Mouse (Mus musculus) neural tube, embryonic 13.5 days (tissue): Measurements from ENCODE around the gene Teddm1b. TPM values are rescaled to one million over a fixed set of nuclear protein-coding genes. Genes with fewer than 3 reads are reported as not detected.

Source experiments
- ATAC-seq: fragments of 200-750 bp; cut with Nextera tagmentation; 2 replicates; pipeline ENCODE4 v1.8.0; 2017; ENCODE audit warnings: low read depth, mild to moderate bottlenecking, moderate TSS enrichment, moderate library complexity
- H3K27ac ChIP-seq: fragments of 300-500 bp; sonication (generic); replicated peaks from 2 replicates; pipeline ENCODE4 v1.5.1; 2015; ENCODE audit warnings: moderate library complexity, mild to moderate bottlenecking, inconsistent platforms
- H3K27me3 ChIP-seq: fragments of 300-500 bp; sonication (generic); 2 replicates; pipeline ENCODE4 v1.6.1; 2015; ENCODE audit warnings: mild to moderate bottlenecking, inconsistent platforms
- H3K36me3 ChIP-seq: fragments of 300-500 bp; sonication (generic); 2 replicates; pipeline ENCODE4 v1.6.1; 2015; ENCODE audit warnings: mild to moderate bottlenecking, inconsistent platforms
- H3K4me1 ChIP-seq: fragments of 300-500 bp; sonication (generic); replicated peaks from 2 replicates; pipeline ENCODE4 v1.6.1; 2015; ENCODE audit warnings: inconsistent platforms
- H3K4me2 ChIP-seq: fragments of 300-500 bp; sonication (generic); 2 replicates; pipeline ENCODE4 v1.6.1; 2015; ENCODE audit warnings: inconsistent platforms, mild to moderate bottlenecking, moderate library complexity
- H3K4me3 ChIP-seq: fragments of 300-500 bp; sonication (generic); 2 replicates; pipeline ENCODE4 v1.5.1; 2015; ENCODE audit warnings: mild to moderate bottlenecking, inconsistent platforms
- H3K9ac ChIP-seq: fragments of 300-500 bp; sonication (generic); 2 replicates; pipeline ENCODE4 v1.6.1; 2015; ENCODE audit warnings: moderate library complexity, mild to moderate bottlenecking, inconsistent platforms
- H3K9me3 ChIP-seq: fragments of 300-500 bp; sonication (generic); 2 replicates; pipeline ENCODE4 v1.6.1; 2016; ENCODE audit warnings: inconsistent platforms
- WGBS: fragments of 180-500 bp; shearing (Covaris S2); methylation state at CpG from one replicate; pipeline ENCODE4 v1.1.7; 2015; 5-methylcytosine and 5-hydroxymethylcytosine counted together
- polyA plus RNA-seq: library from polyadenylated mRNA; unstranded; fragments of >200 nt; fragmentation: Nextera tagmentation; extraction: Ambion mirVana; gene quantifications from 2 replicates; pipeline ENCODE4 v1.2.1, GENCODE M21; 2015

Teddm1b gene
- polyA plus RNA-seq, 1 experiment from 2014 or later = 0.29 TPM

- Histone ChIP-seq H3K4me2 (no peak within 1 kb of the TSS), H3K27ac (no peak within 1 kb of the TSS), H3K36me3 (no peaks in the 10 kb centered on the region), H3K4me1 (no peaks in the 10 kb centered on the region), H3K9me3 (no peaks in the 10 kb centered on the region), H3K4me3 (no peak within 1 kb of the TSS), H3K9ac (no peak within 1 kb of the TSS), H3K27me3 (0 out of 2 replicates have a peak, but pooled peaks cover 8% of the 10 kb centered on the region)
- ATAC-seq = no peak
- WGBS = 66% methylated on average over 4 of the region's 4 CpGs
Observed at GRCm38 (mm10) chr1:153891442-153891841, 17.3 kb downstream of the Teddm1b start, which contains the start of gene Teddm1a. Teddm1a (plus strand) TSS chr1:153891742.

GRCm38 (mm10) chr1:153893746-153894145, 19.6 kb downstream of the Teddm1b start:
- H3K4me3 ChIP-seq = no peak overlapping the region
- 75% methylated on average over 2 of the region's 2 CpGs for WGBS

GRCm38 (mm10) chr1:153894201-153894893, 20.2 kb downstream of the Teddm1b start:
- Histone ChIP-seq H3K4me3 (no peak overlapping the region), H3K27me3 (0 out of 2 replicates have a peak, but pooled peaks cover 8% of the 10 kb centered on the region), H3K27ac (no peak overlapping the region), H3K36me3 (no peaks in the 10 kb centered on the region), H3K4me1 (peaks cover 10% of the 10 kb centered on the region; the same call in 1 of the 2 replicates), H3K4me2 (no peak overlapping the region), H3K9ac (no peak overlapping the region; the same call in 1 of the 2 replicates), H3K9me3 (no peaks in the 10 kb centered on the region)
- no peak for ATAC-seq
- WGBS = 64% methylated on average over 8 of the region's 8 CpGs

More at GRCm38 (mm10) chr1:153893746-153894145, 19.6 kb downstream of the Teddm1b start:
- peaks cover 5% of the 10 kb centered on the region; the same call in 1 of the 2 replicates for H3K4me1 ChIP-seq
- H3K9ac ChIP-seq = no peak overlapping the region
- no peak for ATAC-seq
- no peaks in the 10 kb centered on the region for H3K36me3 ChIP-seq
- no peak overlapping the region for H3K4me2 ChIP-seq
- H3K27me3 ChIP-seq = 0 out of 2 replicates have a peak, but pooled peaks cover 8% of the 10 kb centered on the region
- no peak overlapping the region for H3K27ac ChIP-seq
- H3K9me3 ChIP-seq = no peaks in the 10 kb centered on the region

GRCm38 (mm10) chr1:153894979-153895378, 20.8 kb downstream of the Teddm1b start:
- Histone ChIP-seq H3K27me3 (0 out of 2 replicates have a peak, but pooled peaks cover 8% of the 10 kb centered on the region), H3K4me1 (peaks cover 10% of the 10 kb centered on the region; the same call in 1 of the 2 replicates), H3K36me3 (no peaks in the 10 kb centered on the region), H3K9ac (no peak overlapping the region), H3K9me3 (no peaks in the 10 kb centered on the region), H3K4me2 (no peak overlapping the region), H3K27ac (no peak overlapping the region), H3K4me3 (no peak overlapping the region)
- 40% methylated on average over 5 of the region's 5 CpGs for WGBS
- ATAC-seq = no peak

- no peak overlapping the region for H3K4me2 ChIP-seq
- 0 out of 2 replicates have a peak, but pooled peaks cover 8% of the 10 kb centered on the region for H3K27me3 ChIP-seq
- ATAC-seq = no peak
- no peak overlapping the region for H3K9ac ChIP-seq
- no peak overlapping the region for H3K4me3 ChIP-seq
- peaks cover 24% of the 10 kb centered on the region for H3K4me1 ChIP-seq
- H3K27ac ChIP-seq = no peak overlapping the region
- WGBS = 82% methylated on average over 8 of the region's 8 CpGs
- H3K9me3 ChIP-seq = no peaks in the 10 kb centered on the region
- no peaks in the 10 kb centered on the region for H3K36me3 ChIP-seq
Observed at GRCm38 (mm10) chr1:153897196-153897595, 23.1 kb downstream of the Teddm1b start.

- H3K4me2 ChIP-seq = peak overlapping the region; percentile 92
Observed at GRCm38 (mm10) chr1:153898989-153899730, 25.0 kb downstream of the Teddm1b start.

GRCm38 (mm10) chr1:153899731-153900380, 25.7 kb downstream of the Teddm1b start, which contains the start of the genes Glul and Teddm2:
Glul (plus strand) TSS chr1:153899944.
Teddm2 (minus strand) TSS chr1:153900228.
- Histone ChIP-seq H3K27me3 (no peaks in the 10 kb centered on the region), H3K4me1 (peaks cover 41% of the 10 kb centered on the region), H3K36me3 (peaks cover 21% of the 10 kb centered on the region), H3K4me2 (peak within 1 kb of the TSS; percentile 92), H3K9ac (peak within 1 kb of the TSS; percentile 89), H3K9me3 (no peaks in the 10 kb centered on the region), H3K4me3 (peak within 1 kb of the TSS; percentile 67), H3K27ac (peak within 1 kb of the TSS; percentile 96)
- WGBS = under 1% methylated on average over 51 of the region's 51 CpGs
- peak; percentile 98 for ATAC-seq

More at GRCm38 (mm10) chr1:153898989-153899730, 25.0 kb downstream of the Teddm1b start:
- peaks cover 41% of the 10 kb centered on the region for H3K4me1 ChIP-seq
- H3K36me3 ChIP-seq = peaks cover 14% of the 10 kb centered on the region
- 0 out of 2 replicates have a peak, but pooled peaks cover 5% of the 10 kb centered on the region for H3K27me3 ChIP-seq
- H3K27ac ChIP-seq = peak overlapping the region; percentile 96
- H3K4me3 ChIP-seq = peak overlapping the region; percentile 67
- peak overlapping the region; percentile 89 for H3K9ac ChIP-seq
- peak; percentile 75 for ATAC-seq
- no peaks in the 10 kb centered on the region for H3K9me3 ChIP-seq
- 17% methylated on average over 22 of the region's 22 CpGs for WGBS

GRCm38 (mm10) chr1:153900381-153900780, 26.2 kb downstream of the Teddm1b start:
- H3K4me3 ChIP-seq = peak overlapping the region; percentile 67
- ATAC-seq = peak; percentile 66
- peak overlapping the region; percentile 92 for H3K4me2 ChIP-seq
- H3K27ac ChIP-seq = peak overlapping the region; percentile 96
- no peaks in the 10 kb centered on the region for H3K27me3 ChIP-seq
- H3K9ac ChIP-seq = peak overlapping the region; percentile 89
- H3K4me1 ChIP-seq = peaks cover 41% of the 10 kb centered on the region
- WGBS = under 1% methylated on average over 36 of the region's 36 CpGs
- no peaks in the 10 kb centered on the region for H3K9me3 ChIP-seq
- peaks cover 26% of the 10 kb centered on the region for H3K36me3 ChIP-seq

- H3K4me3 ChIP-seq = peak overlapping the region; percentile 67
- H3K36me3 ChIP-seq = peaks cover 33% of the 10 kb centered on the region
- peaks cover 41% of the 10 kb centered on the region for H3K4me1 ChIP-seq
- H3K27ac ChIP-seq = peak overlapping the region; percentile 96
- peak overlapping the region; percentile 92 for H3K4me2 ChIP-seq
- 1% methylated on average over 25 of the region's 25 CpGs for WGBS
- H3K9me3 ChIP-seq = no peaks in the 10 kb centered on the region
- no peak for ATAC-seq
- peak overlapping the region; percentile 89 for H3K9ac ChIP-seq
- no peaks in the 10 kb centered on the region for H3K27me3 ChIP-seq
Observed at GRCm38 (mm10) chr1:153900860-153901730, 26.9 kb downstream of the Teddm1b start.

- H3K9me3 ChIP-seq = no peaks in the 10 kb centered on the region
- no peak overlapping the region for H3K27ac ChIP-seq
- H3K4me2 ChIP-seq = peak overlapping the region; percentile 92
Observed at GRCm38 (mm10) chr1:153903006-153903405, 28.9 kb downstream of the Teddm1b start.

GRCm38 (mm10) chr1:153904236-153904635, 30.1 kb downstream of the Teddm1b start:
- H3K4me2 ChIP-seq = no peak overlapping the region
- ATAC-seq = no peak
- no peak overlapping the region for H3K27ac ChIP-seq
- peaks cover 31% of the 10 kb centered on the region for H3K4me1 ChIP-seq
- no peaks in the 10 kb centered on the region for H3K9me3 ChIP-seq
- WGBS = 97% methylated on average over 14 of the region's 14 CpGs
- H3K36me3 ChIP-seq = peaks cover 65% of the 10 kb centered on the region
- H3K27me3 ChIP-seq = no peaks in the 10 kb centered on the region
- H3K9ac ChIP-seq = no peak overlapping the region
- no peak overlapping the region for H3K4me3 ChIP-seq

More at GRCm38 (mm10) chr1:153903006-153903405, 28.9 kb downstream of the Teddm1b start:
- Histone ChIP-seq H3K4me3 (peak overlapping the region; percentile 67), H3K36me3 (peaks cover 52% of the 10 kb centered on the region), H3K4me1 (peaks cover 41% of the 10 kb centered on the region), H3K9ac (0 out of 2 replicates have a peak overlapping the region, but pooled peaks have one; percentile 34), H3K27me3 (no peaks in the 10 kb centered on the region)
- 43% methylated on average over 13 of the region's 13 CpGs for WGBS
- ATAC-seq = no peak
